Comparison of ENCODE assay signal across 15 mouse cellular contexts in the genomic region with DNA sequence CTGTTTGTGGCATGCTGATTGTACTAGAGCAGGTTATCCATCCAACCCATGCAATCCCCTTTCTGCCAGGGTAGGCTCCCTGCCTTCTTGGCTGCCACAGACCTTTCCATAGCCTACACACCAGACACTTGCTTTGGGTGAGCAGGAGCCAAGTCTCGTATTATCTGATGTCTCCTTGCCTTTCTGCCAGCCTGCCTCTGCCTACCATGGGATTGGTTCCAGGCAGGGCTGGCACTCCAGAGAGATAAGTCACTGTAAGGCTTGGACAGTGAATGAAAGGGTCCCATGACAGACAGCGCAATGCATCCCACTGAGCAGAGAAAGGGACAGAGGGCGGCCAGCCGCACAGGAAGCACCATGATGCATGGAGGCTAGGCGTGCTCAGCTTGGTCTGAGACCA.
"Had no signal": no experiment of that assay in that cellular context is flagged by ENCODE, and none has a peak within 500 bp of the region (broad histone marks: within the 10 kb centered on the region; RNA-seq: fewer than 3 reads in every experiment).

No protein-coding gene starts in this region.

- H3K4me2 ChIP-seq: limb, embryonic 12.5 days; liver, embryonic 13.5 days; lung, embryonic 15.5 days; neural tube, embryonic 12.5 days had no signal

- H3K36me3 ChIP-seq: liver, embryonic 13.5 days; lung, embryonic 15.5 days; neural tube, embryonic 12.5 days had no signal

- H3K27ac ChIP-seq: liver, embryonic 13.5 days; macrophage; neural tube, embryonic 12.5 days had no signal

- H3K4me3 ChIP-seq: limb, embryonic 12.5 days; liver, embryonic 13.5 days; lung, embryonic 15.5 days; megakaryocyte, embryonic 14.5 days; myocyte; neural tube, embryonic 12.5 days had no signal

- H3K27me3 ChIP-seq: limb, embryonic 12.5 days; liver, embryonic 13.5 days; lung, embryonic 15.5 days; neural tube, embryonic 12.5 days had no signal

- H3K9me3 ChIP-seq: limb, embryonic 12.5 days; liver, embryonic 13.5 days; lung, embryonic 15.5 days; megakaryocyte, embryonic 14.5 days; neural tube, embryonic 12.5 days had no signal

- H3K4me1 ChIP-seq: liver, embryonic 13.5 days had no signal

- H3K9ac ChIP-seq: limb, embryonic 12.5 days; liver, embryonic 13.5 days; liver, postnatal 0 days; lung, embryonic 15.5 days; neural tube, embryonic 12.5 days had no signal

- ATAC-seq: liver, postnatal 0 days had no signal

- DNase-seq: kidney, adult 18-20 months; kidney, postnatal 10 days; liver; liver, embryonic 13.5 days; liver, postnatal 0 days; lung, postnatal 14 days; right cerebral cortex, adult 18-20 months; right cerebral cortex, postnatal 25 days; thymus, postnatal 36 days had no signal
